Mouse (Mus musculus): ENCODE data around the gene Slc30a9.

Slc30a9 gene

DNA sequence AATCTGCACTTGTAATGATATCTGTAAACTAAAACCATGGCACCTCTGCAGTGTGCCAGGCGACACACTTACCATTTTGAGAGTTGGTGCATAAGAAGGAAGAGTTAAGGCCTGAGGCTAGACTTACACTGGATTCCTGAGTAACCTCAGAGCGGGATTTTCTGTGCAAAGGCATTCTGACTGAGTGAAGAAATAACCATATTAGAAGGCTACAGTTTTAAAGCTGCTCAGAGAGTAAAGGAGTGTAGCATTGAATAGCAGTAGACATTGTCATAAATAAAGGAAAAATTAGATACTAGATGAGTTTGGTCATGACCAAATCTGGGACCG is 5.7 kb downstream of the Slc30a9 start:
- in situ Hi-C loops (cut with MseI, MboI) = no loop called here

GRCm38 (mm10) chr5:67321656-67322268 is 15.0 kb downstream of the Slc30a9 start:
- in situ Hi-C loops (cut with MseI, MboI) = no loop called here

- in situ Hi-C loops (cut with MseI, MboI) = no loop called here
Observed at GRCm38 (mm10) chr5:67324032-67324431, 17.3 kb downstream of the Slc30a9 start.

GRCm38 (mm10) chr5:67340811-67341210 is 34.1 kb downstream of the Slc30a9 start:
- in situ Hi-C loops (cut with MseI, MboI) = no loop called here

DNA sequence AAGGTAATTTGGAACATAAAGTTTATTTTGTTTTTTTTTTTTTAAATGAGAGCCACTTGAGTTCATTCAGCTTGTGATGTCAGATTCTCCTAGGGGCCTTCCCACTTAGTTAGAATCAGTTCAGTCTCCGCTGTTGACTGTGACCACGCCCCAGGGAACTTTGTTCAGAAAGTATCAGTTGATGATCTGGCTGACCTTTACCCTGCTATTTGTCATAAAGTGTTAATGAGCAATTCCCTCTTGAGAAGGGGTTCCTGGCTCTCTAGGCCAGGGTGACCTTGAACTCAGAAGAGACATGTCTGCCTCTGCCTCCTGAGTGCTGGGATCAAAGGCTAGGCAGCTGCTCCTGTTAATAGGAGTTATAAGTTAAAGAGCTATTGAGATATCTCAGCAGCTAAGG is 40.3 kb downstream of the Slc30a9 start:
- in situ Hi-C loops (cut with MseI, MboI) = no loop called here

DNA sequence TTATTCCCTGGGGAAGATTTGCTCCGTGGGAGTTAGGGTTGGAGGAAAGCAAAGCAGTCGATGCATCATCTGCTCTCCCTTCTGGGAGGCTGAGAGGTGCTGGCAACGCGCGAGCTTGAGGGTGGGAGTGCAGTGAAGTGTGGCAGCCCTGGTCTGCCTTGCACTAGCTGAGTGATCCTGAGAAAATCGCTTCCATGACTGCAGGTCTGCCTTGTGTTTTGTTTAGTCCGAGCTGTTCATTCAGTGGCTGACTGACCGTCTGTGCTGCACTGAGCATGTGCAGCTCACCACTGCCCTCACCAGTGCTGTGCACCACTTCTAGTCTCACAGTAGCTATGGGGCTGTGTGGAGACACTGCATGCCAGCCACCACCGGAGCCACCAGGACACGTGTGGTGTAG is 42.2 kb downstream of the Slc30a9 start:
- in situ Hi-C loops (cut with MseI, MboI) = no loop called here

DNA sequence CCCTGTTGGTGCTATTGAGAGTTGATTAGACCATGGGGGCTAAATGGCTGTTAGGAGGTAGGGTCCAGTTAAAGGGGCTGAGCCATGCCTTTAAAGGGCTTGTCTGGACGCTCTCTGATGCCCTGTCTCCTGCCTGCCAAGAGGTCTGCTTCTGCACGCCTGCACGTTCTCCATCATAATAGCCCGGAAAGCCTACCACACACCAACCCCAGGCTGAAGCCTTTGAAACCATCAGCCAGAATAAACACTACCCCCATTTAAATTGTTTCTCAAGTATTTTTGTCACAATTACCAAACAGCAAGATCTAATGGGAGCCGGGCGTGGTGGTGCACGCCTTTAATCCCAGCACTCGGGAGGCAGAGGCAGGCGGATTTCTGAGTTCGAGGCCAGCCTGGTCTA is 55.6 kb downstream of the Slc30a9 start:
- in situ Hi-C loops (cut with MseI, MboI) = no loop called here

- in situ Hi-C loops (cut with MseI, MboI) = no loop called here
Observed at GRCm38 (mm10) chr5:67362931-67363330, 56.2 kb downstream of the Slc30a9 start.

DNA sequence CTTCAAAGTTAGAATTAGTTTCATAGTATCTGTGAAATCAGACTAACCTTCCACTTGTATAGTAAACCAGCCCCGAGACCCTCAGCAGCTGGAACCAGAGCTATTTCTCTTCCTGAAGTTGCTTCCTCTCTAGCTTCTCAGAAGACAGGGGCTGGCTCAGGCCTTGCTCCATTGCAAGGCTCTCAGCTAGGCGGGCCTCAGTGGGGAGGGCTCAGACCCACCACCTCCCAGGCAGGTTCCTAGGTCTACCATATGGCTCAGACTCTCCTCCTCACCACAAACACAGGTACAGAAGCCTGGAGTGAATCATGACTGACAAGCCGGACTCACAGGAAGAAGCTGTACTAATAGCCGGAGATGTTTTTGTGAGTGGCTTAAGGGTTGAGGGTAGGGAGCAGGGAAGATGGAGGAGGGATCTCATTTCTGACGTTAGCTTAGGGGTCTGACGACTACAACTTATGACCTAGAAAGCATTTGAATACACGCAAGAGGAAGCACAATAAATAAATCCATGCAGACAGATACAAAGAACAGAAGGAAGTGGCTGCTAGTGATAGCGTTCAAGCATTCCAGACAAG is 70.4 kb downstream of the Slc30a9 start:
- in situ Hi-C loops (cut with MseI, MboI) = no loop called here

DNA sequence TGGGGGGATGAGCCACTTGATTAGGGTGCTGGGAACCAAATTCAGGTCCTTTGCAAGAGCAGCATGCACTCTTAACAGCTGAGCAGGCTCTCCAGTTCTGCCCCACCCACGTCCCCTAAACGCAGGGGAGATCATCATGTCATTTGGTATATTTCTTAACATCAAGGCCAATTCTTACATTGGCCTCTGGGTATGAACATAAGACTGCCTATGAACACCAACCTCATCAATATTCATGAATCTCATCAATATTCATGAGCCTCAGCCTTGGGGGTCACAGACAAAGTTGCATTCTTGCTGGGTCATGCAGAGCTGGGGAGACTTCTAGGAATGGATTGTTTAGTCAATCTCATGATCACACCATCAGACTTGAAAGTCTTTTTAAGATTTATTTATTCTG is 74.9 kb downstream of the Slc30a9 start:
- in situ Hi-C loops (cut with MseI, MboI) = no loop called here

DNA sequence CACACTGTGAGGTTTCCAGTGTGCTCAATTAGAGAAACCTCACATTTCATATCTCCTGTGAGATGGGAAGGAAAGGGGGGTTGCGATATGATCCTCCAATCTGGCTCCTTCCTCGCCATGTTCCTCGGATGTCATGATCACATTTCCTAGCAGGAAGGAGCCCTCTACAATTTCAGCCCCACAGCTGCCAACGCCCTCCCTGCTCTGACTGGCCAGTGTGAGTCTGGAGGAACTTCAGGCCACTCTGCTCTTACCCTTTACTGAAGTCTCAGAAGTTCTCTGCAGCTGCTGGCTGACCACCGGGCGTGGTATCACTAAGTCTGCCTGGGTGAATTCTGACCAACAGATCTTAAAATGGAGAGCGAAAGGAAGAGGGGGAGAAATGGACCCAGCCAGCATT is 75.8 kb downstream of the Slc30a9 start:
- in situ Hi-C loops (cut with MseI, MboI) = no loop called here

- in situ Hi-C loops (cut with MseI, MboI) = no loop called here
Observed at GRCm38 (mm10) chr5:67393951-67394350, 87.2 kb downstream of the Slc30a9 start.

- in situ Hi-C loops (cut with MseI, MboI) = no loop called here
Observed at GRCm38 (mm10) chr5:67395211-67395851, 88.6 kb downstream of the Slc30a9 start.

DNA sequence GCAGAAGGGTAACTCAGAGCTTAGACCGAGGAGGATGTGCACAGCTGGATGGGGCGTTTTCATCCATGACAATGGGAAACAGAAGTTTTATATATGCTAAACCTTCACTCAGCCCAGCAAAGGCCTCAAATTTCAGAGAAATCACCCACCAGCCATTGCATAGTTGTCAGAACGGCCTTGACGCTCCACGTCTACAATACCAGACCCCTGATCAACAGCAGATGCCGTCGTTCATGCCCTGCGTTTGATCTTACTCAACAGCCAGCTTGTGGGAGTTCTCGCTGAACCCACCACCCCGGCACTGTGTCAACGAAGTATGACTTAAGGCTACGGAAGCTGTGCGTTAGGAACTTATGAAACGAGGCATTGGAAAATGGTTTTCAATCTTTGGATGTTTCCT is 90.4 kb downstream of the Slc30a9 start:
- in situ Hi-C loops (cut with MseI, MboI) = no loop called here

- in situ Hi-C loops (cut with MseI, MboI) = no loop called here
Observed at GRCm38 (mm10) chr5:67399876-67400607, 93.3 kb downstream of the Slc30a9 start.

DNA sequence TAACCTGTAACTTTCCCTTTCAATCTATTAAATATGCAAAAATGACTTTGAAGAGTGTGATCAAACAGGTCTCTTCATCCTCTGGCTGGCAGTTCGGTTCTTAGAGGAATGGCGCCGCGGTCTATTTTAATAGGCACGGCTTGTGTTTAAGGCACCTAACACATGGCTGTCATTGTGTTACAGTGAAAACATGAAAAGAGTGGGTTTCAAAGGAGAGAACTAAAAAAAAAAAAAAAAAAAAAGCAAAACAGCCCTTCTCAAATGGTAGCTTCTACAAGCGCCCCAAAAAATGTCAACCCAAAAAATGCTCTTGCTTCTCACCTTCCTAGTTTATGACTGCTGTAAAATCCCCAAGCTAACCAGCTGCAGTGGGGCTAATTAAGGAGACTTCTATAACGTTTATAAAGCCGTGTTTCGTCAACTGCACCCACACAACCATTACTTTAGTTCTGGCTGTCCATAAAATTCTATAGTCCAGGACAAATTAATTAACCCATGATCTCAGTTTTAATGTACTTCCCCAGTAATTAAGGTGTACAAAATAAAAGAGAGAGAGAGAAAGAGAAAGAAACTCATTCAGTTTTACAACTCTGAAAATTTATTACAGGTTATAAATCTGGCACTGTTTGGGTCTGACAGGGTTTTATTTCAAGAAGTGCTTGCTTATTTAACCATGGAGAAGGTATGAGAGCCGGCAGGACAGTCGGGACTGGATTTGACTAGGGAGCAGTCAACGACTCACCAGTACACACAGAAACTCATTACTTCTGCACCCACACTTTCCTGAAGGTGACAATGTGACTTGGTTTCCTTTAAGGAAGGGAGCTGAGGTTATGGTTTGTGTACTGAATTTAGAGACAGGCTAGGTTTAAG is 94.1 kb downstream of the Slc30a9 start:
- in situ Hi-C loops (cut with MseI, MboI) = no loop called here

DNA sequence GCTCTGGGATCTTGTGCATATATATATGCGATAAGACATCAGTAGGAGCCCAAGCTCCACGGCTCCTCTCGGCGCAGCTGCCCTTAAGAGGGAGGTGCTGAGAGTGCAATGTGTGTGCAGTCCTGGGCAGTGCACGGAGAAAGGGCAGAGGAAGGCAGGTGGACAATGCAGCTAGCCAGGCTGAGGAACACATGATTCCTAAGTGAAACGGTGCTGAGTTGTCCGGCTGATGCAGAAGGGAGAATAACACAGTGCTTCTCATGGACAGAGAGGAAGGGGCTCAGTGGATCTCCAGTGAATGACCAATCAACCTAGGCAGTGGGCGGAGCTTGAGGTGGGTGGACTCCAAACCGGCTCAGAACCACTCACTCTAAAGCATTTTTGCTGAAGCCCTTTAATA is 94.9 kb downstream of the Slc30a9 start:
- in situ Hi-C loops (cut with MseI, MboI) = no loop called here

DNA sequence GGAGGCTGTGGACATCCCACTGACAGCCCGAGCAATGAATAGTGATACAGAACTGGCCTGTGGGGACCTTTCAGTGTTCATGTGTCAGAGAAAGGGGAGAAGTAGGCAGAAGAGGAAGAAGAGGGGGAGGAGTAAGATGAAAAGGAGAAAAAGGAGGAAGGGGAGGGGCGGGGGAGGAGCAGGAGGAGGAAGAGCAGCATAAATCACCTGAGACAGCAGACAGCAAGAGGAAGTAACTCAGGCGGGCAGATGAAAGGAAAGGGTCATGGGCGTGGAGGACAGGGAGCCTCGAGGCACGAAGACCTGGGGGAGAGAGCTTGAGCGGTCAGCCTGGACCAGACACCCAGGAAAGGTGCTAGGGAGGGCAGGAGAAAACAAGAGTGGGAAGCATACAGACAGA is 97.6 kb downstream of the Slc30a9 start:
- in situ Hi-C loops (cut with MseI, MboI) = no loop called here

DNA sequence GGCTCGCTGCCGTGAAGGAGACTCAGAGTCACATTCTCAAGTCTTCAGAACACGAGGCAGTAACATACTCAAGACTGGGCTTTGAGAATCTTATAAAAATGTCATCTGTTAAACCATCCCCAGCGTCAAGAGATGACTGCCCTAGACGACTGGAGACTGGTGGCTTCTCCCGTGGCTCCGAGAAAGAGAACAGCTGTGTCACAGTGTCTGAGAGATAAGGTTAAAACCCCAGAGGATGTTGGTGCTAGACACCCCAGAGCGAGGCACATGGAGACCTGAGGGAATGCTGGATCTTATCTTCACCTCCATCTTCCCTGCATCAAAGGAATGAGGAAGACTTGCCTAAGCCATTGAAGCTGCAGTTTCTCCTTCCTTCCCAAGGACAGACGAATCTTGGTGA is 98.2 kb downstream of the Slc30a9 start:
- in situ Hi-C loops (cut with MseI, MboI) = no loop called here

Data from mouse trophoblast stem cell (cell line).